Mouse (Mus musculus): ENCODE measurements around the gene M1ap.

M1ap gene

GRCm38 (mm10) chr6:83033249-83034185, 86.8 kb downstream of the M1ap start, which contains the start of the genes Dok1 and Loxl3:
TSS of gene Dok1 (minus strand) at chr6:83033471.
TSS of gene Loxl3 (plus strand) at chr6:83034173.
- DNase-seq (ENCODE audit: low read depth, low spot score): peak; percentile 84

GRCm38 (mm10) chr6:83034463-83035055, 87.9 kb downstream of the M1ap start:
- DNase-seq (ENCODE audit: low read depth, low spot score): no peak

GRCm38 (mm10) chr6:83037188-83037587, 90.5 kb downstream of the M1ap start:
- DNase-seq (ENCODE audit: low read depth, low spot score): no peak

- DNase-seq (ENCODE audit: low read depth, low spot score): peak; percentile 87
Observed at GRCm38 (mm10) chr6:83038496-83039012, 91.9 kb downstream of the M1ap start.

- no peak for DNase-seq (ENCODE audit: low read depth, low spot score)
Observed at GRCm38 (mm10) chr6:83040601-83041000, 93.9 kb downstream of the M1ap start.

- DNase-seq (ENCODE audit: low read depth, low spot score): no peak
Observed at GRCm38 (mm10) chr6:83043561-83043960, 96.9 kb downstream of the M1ap start.

GRCm38 (mm10) chr6:83043993-83044392, 97.3 kb downstream of the M1ap start:
- no peak for DNase-seq (ENCODE audit: low read depth, low spot score)

GRCm38 (mm10) chr6:83044742-83045141, 98.0 kb downstream of the M1ap start:
- DNase-seq (ENCODE audit: low read depth, low spot score): no peak

- no peak for DNase-seq (ENCODE audit: low read depth, low spot score)
Observed at GRCm38 (mm10) chr6:83049367-83049766, 102.7 kb downstream of the M1ap start.

- peak; percentile 69 for DNase-seq (ENCODE audit: low read depth, low spot score)
Observed at GRCm38 (mm10) chr6:83053136-83053960, 106.6 kb downstream of the M1ap start.

- peak; percentile 99 for DNase-seq (ENCODE audit: low read depth, low spot score)
Observed at GRCm38 (mm10) chr6:83054074-83054851, 107.6 kb downstream of the M1ap start, which contains the start of gene Aup1. TSS of gene Aup1 (plus strand) at chr6:83054521.

- DNase-seq (ENCODE audit: low read depth, low spot score): peak; percentile 60
Observed at GRCm38 (mm10) chr6:83054871-83055431, 108.2 kb downstream of the M1ap start, which contains the start of gene Htra2. TSS of gene Htra2 (minus strand) at chr6:83055273.

- DNase-seq (ENCODE audit: low read depth, low spot score): no peak
Observed at GRCm38 (mm10) chr6:83057790-83058189, 111.1 kb downstream of the M1ap start, which contains the start of gene Dqx1. TSS of gene Dqx1 (plus strand) at chr6:83057844.

- DNase-seq (ENCODE audit: low read depth, low spot score): no peak
Observed at GRCm38 (mm10) chr6:83058725-83059124, 112.0 kb downstream of the M1ap start.

- DNase-seq (ENCODE audit: low read depth, low spot score): peak; percentile 50
Observed at GRCm38 (mm10) chr6:83065995-83066394, 119.3 kb downstream of the M1ap start.

- no peak for DNase-seq (ENCODE audit: low read depth, low spot score)
Observed at GRCm38 (mm10) chr6:83066441-83066840, 119.7 kb downstream of the M1ap start.

GRCm38 (mm10) chr6:83068221-83068620, 121.5 kb downstream of the M1ap start:
- no peak for DNase-seq (ENCODE audit: low read depth, low spot score)

- no peak for DNase-seq (ENCODE audit: low read depth, low spot score)
Observed at GRCm38 (mm10) chr6:83068706-83069487, 122.2 kb downstream of the M1ap start.

GRCm38 (mm10) chr6:83069488-83070246, 123.0 kb downstream of the M1ap start:
- no peak for DNase-seq (ENCODE audit: low read depth, low spot score)
